8 mouse cellular contexts compared by ENCODE assay signal in the genomic region with DNA sequence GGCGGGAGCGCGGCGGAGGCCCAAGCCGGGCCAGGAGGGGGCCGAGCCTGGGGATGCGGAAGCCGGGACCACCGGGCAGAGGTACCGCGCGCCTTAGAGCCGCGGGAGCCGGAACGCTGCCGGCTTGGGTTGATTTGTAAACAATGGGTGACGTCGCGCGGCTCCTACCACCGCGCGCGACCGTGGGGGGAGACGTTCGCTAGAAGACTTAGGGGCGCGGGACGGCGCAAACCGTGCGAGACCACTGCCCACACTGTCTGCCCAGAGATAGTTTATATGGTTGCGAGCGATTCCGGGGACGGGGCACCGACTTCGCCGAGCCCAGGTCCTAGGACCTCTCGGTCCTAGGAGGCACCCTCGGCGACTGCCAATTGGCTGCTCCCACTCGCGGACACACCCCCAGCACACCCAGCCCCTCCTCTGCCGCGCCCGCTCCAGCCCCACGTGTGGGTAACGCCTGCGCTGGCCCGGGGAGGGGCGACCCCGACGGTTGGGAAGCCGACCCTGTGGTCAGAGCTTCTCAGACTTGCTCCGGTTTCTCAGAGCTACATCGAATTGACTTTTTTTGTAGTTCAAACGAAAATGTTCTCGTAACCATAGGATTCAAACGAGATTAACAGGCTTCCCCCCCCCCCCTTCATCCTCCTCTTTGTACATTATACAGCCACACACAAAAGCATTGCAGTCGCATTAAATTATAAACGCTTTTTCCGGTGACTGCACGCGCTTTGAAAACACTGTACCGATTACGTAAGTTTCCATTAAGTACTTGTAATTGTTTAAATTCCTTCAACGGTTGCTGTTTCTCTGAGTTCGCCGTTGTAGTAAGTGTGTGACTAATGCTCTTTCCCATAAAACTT. TPM values are rescaled to one million over a fixed set of nuclear protein-coding genes. Genes with fewer than 3 reads are reported as not detected.
DNase-seq lines count a peak whose midpoint lies in the region; ATAC-seq lines count a peak whose summit lies in the region.

A gene (minus strand): TSS at position 141 of the 860 bp plus-strand sequence.

- H3K4me3 ChIP-seq in intestine, embryonic 14.5 days (ENCODE audit: low read depth, low read length) = peak within 1 kb of the TSS; percentile 67

- H3K27me3 ChIP-seq in intestine, embryonic 14.5 days (replicated peaks; ENCODE audit: control insufficient read depth, insufficient read depth, low read length) = no peaks in the 10 kb centered on the region

- no peaks in the 10 kb centered on the region for H3K9me3 ChIP-seq in intestine, embryonic 14.5 days (ENCODE audit: control insufficient read depth, low read length)

- H3K9ac ChIP-seq in intestine, embryonic 14.5 days (ENCODE audit: low read length) = peak within 1 kb of the TSS; percentile 74

- under 1% methylated on average over 72 of the region's 72 CpGs for WGBS in intestine, embryonic 14.5 days

- H3K36me3 ChIP-seq in intestine, embryonic 14.5 days (ENCODE audit: control insufficient read depth, insufficient read depth, low read length) = no peaks in the 10 kb centered on the region

- H3K4me2 ChIP-seq in intestine, embryonic 14.5 days (ENCODE audit: low read length) = peak within 1 kb of the TSS; percentile 91

- peaks cover 8% of the 10 kb centered on the region for H3K4me1 ChIP-seq in intestine, embryonic 14.5 days (replicated peaks; ENCODE audit: control insufficient read depth, insufficient read depth, low read length)

- intact Hi-C loops in gastrocnemius, postnatal 14 days (cut with DNase I; ENCODE audit: low total_unique reads) = no loop called here
- intact Hi-C loops in left cerebral cortex, postnatal 14 days (cut with DNase I) = loop anchor here (2.0 to 5.0 kb wide), 2 partner anchors 17 to 46 kb away; a partner anchor contains a TSS

- ATAC-seq in intestine, embryonic 14.5 days (replicated peaks; ENCODE audit: low FRiP score, low TSS enrichment, low read depth) = peak; percentile 97

- peak; percentile 92 for DNase-seq in adipocyte (ENCODE audit: low spot score)
- peak; percentile 94 for DNase-seq in embryo, embryonic 10 days (ENCODE audit: low spot score)
- peak; percentile 90 for DNase-seq in gastrocnemius, postnatal 14 days
- peak; percentile 96 for DNase-seq in intestine, embryonic 14.5 days (ENCODE audit: low spot score)
- DNase-seq in left cerebral cortex, postnatal 14 days (ENCODE audit: low spot score in 2 of 2) = peak; percentile 84 to 86
- peak; percentile 92 for DNase-seq in mesoderm, embryonic 11.5 days (ENCODE audit: low read depth, low spot score)
- DNase-seq in right cerebral cortex, postnatal 36 days (ENCODE audit: low spot score in 2 of 2) = peak; percentile 81 to 84
- DNase-seq in yolk sac, embryonic 10.5 days (ENCODE audit: low spot score) = peak; percentile 92

- H3K27ac ChIP-seq in intestine, embryonic 14.5 days (ENCODE audit: low read depth) = peak within 1 kb of the TSS; percentile 92

RNA-seq across cellular contexts. Expression of the gene that starts here (rescaled TPM):
- 10 to 100 TPM; 19.9 to 28.3 TPM for total RNA-seq in gastrocnemius, postnatal 14 days (2021)
- polyA plus RNA-seq in intestine, embryonic 14.5 days (2014; fragmentation: Nextera tagmentation; extraction: Ambion mirVana) = 6.4 and 6.5 TPM in 2 replicates
- 10 to 100 TPM; 10.5 to 10.6 TPM for total RNA-seq in left cerebral cortex, postnatal 14 days (2021)

Comparison
In these comparisons a context has a peak if more than half of its experiments do, and no peak if none do; other contexts are left out.
1. Peak in every context shown above with its lines: DNase-seq, ATAC-seq, H3K4me3 ChIP-seq and H3K27ac ChIP-seq.